Mouse (Mus musculus) CH12.LX (cell line): Measurements from ENCODE around the gene Eif3l.

Experiments used
- BHLHE40 ChIP-seq: IDR thresholded peaks from 2 replicates; pipeline ENCODE4 v1.6.1; 2011; ENCODE audit warnings: mild to moderate bottlenecking, low read depth, low read length, improper control_type of control experiment
- CHD2 ChIP-seq: IDR thresholded peaks from 2 replicates; pipeline ENCODE4 v1.6.1; 2011; ENCODE audit warnings: low read length, improper control_type of control experiment
- CTCF ChIP-seq, 2 experiments: IDR thresholded peaks in 1 of 2; conservative IDR thresholded peaks in 1 of 2; 2 replicates each; pipeline ENCODE4 v1.5.1; 2011 to 2012; ENCODE audit warnings: low read depth in 2 of 2, low read length in 2 of 2, improper control_type of control experiment in 1 of 2, inconsistent platforms in 1 of 2, mild to moderate bottlenecking in 1 of 2, moderate library complexity in 1 of 2
- EP300 ChIP-seq: IDR thresholded peaks from 2 replicates; pipeline ENCODE4 v1.6.1; 2011; ENCODE audit warnings: low read length, improper control_type of control experiment
- IRF4 ChIP-seq: IDR thresholded peaks from 2 replicates; pipeline ENCODE4 v1.6.1; 2014; ENCODE audit warnings: low read depth, mild to moderate bottlenecking, inconsistent platforms, low read length, improper control_type of control experiment
- MAFK ChIP-seq: IDR thresholded peaks from 2 replicates; pipeline ENCODE4 v1.6.1; 2011; ENCODE audit warnings: low read length, improper control_type of control experiment; ENCODE audit not compliant: insufficient replicate concordance
- MAZ ChIP-seq: IDR thresholded peaks from 2 replicates; pipeline ENCODE4 v1.6.1; 2012; ENCODE audit warnings: low read depth, mild to moderate bottlenecking, inconsistent platforms, low read length, improper control_type of control experiment, moderate library complexity
- MXI1 ChIP-seq: IDR thresholded peaks from 2 replicates; pipeline ENCODE4 v1.6.1; 2011; ENCODE audit warnings: mild to moderate bottlenecking, low read depth, low read length, improper control_type of control experiment
- POLR2A ChIP-seq: IDR thresholded peaks from 2 replicates; pipeline ENCODE4 v1.6.1; 2011; ENCODE audit warnings: low read depth, mild to moderate bottlenecking, improper control_type of control experiment, low read length
- SIN3A ChIP-seq: IDR thresholded peaks from 2 replicates; pipeline ENCODE4 v1.6.1; 2012; ENCODE audit warnings: low read length, improper control_type of control experiment, inconsistent platforms
- USF1 ChIP-seq: IDR thresholded peaks from 2 replicates; pipeline ENCODE4 v1.6.1; 2014; ENCODE audit warnings: low read depth, mild to moderate bottlenecking, inconsistent platforms, low read length, improper control_type of control experiment

DNA sequence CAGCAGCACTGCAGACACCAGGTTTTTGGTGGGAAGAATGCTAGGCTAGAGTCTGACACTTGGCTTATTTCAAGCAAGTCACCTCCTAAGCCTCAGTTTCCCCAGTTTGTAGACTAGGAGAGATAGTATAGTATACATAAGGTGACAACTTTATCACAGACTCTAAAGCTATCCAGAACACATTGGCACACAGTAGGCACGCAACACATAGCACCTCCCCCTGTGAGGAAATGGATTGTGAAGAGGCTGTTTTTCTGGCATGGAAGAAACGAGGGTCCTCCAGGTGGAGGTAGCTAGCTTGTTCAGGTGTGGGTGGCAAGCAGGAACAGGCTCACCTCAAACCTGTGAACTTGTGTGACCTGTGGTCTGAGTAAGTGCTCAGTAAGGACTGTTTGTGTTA, 24.0 kb upstream of the Eif3l start:
- no peak for TF ChIP-seq EP300
- TF ChIP-seq CTCF (conservative IDR thresholded peaks at IDR 0.05 in 1 of 2, IDR thresholded peaks at IDR 0.05 in 1 of 2; ENCODE audit: low read depth in 2 of 2, low read length in 2 of 2) = no peak
- no peak for TF ChIP-seq MAFK
- TF ChIP-seq IRF4 = no peak
- TF ChIP-seq CHD2 = no peak
- no peak for TF ChIP-seq BHLHE40
- TF ChIP-seq USF1 = no peak
- TF ChIP-seq MXI1 = no peak
- TF ChIP-seq SIN3A = no peak
- TF ChIP-seq MAZ = no peak
- no peak for TF ChIP-seq POLR2A
